Mouse (Mus musculus) megakaryocyte-erythroid progenitor cell, adult 5-6 weeks (primary cell): Measurements from ENCODE around the gene Sumf1. TPM values are rescaled to one million over a fixed set of nuclear protein-coding genes. Genes with fewer than 3 reads are reported as not detected.

ENCODE experiments used
- ATAC-seq: replicated peaks from 2 replicates; pipeline ENCODE4 v1.8.0; 2016; ENCODE audit warnings: mild to moderate bottlenecking, inconsistent platforms; ENCODE audit not compliant: severe bottlenecking, poor library complexity, low FRiP score, low TSS enrichment
- total RNA-seq, 2 experiments: library from RNA; stranded (forward) in 1 of 2; stranded (reverse) in 1 of 2; fragments of 200-1000, 215-1000 nt in 1 of 2; fragments of >200 nt in 1 of 2; fragmentation: Nextera tagmentation in 1 of 2; gene quantifications; 2 replicates each; pipeline ENCODE4 v1.2.3; 2014 to 2017

Gene Sumf1
- total RNA-seq (2014; fragmentation: Nextera tagmentation), result 4.9 and 10.9 TPM in 2 replicates
- 8.9 and 15.5 TPM in 2 replicates for total RNA-seq (2017)

- ATAC-seq, result peak; percentile 91
Observed at GRCm38 (mm10) chr6:108184847-108185684, at the start of gene Sumf1. Gene Sumf1 (minus strand): TSS chr6:108185582.

- ATAC-seq, result no peak
Observed at GRCm38 (mm10) chr6:108234536-108234935, 49.2 kb upstream of the Sumf1 start.

GRCm38 (mm10) chr6:108233070-108233469, 47.7 kb upstream of the Sumf1 start:
- peak; percentile 71 for ATAC-seq

- peak; percentile 13; the same call in 1 of the 2 replicates for ATAC-seq
Observed at GRCm38 (mm10) chr6:108231892-108232710, 46.7 kb upstream of the Sumf1 start.

- no peak for ATAC-seq
Observed at GRCm38 (mm10) chr6:108230608-108231007, 45.2 kb upstream of the Sumf1 start.

GRCm38 (mm10) chr6:108228601-108229000, 43.2 kb upstream of the Sumf1 start:
- ATAC-seq, result no peak

- ATAC-seq, result no peak
Observed at GRCm38 (mm10) chr6:108228048-108228447, 42.7 kb upstream of the Sumf1 start.

GRCm38 (mm10) chr6:108227461-108227860, 42.1 kb upstream of the Sumf1 start:
- ATAC-seq, result no peak

- no peak for ATAC-seq
Observed at GRCm38 (mm10) chr6:108226230-108226629, 40.8 kb upstream of the Sumf1 start.

GRCm38 (mm10) chr6:108225027-108225426, 39.6 kb upstream of the Sumf1 start:
- no peak for ATAC-seq

- ATAC-seq, result no peak
Observed at GRCm38 (mm10) chr6:108224361-108224760, 39.0 kb upstream of the Sumf1 start.

GRCm38 (mm10) chr6:108222875-108223274, 37.5 kb upstream of the Sumf1 start:
- ATAC-seq, result no peak

- ATAC-seq, result no peak
Observed at GRCm38 (mm10) chr6:108222435-108222834, 37.1 kb upstream of the Sumf1 start.

- no peak for ATAC-seq
Observed at GRCm38 (mm10) chr6:108217987-108218386, 32.6 kb upstream of the Sumf1 start.

- no peak for ATAC-seq
Observed at GRCm38 (mm10) chr6:108216832-108217231, 31.4 kb upstream of the Sumf1 start.

GRCm38 (mm10) chr6:108216091-108216490, 30.7 kb upstream of the Sumf1 start:
- ATAC-seq, result no peak

GRCm38 (mm10) chr6:108214294-108214925, 29.0 kb upstream of the Sumf1 start:
- ATAC-seq, result no peak

- ATAC-seq, result no peak
Observed at GRCm38 (mm10) chr6:108213481-108214293, 28.3 kb upstream of the Sumf1 start.

GRCm38 (mm10) chr6:108212881-108213295, 27.5 kb upstream of the Sumf1 start, which contains the start of gene Itpr1:
Gene Itpr1 (plus strand): TSS chr6:108213096.
- peak; percentile 96 for ATAC-seq
